Mouse (Mus musculus) heart, embryonic 10.5 days (tissue): Measurements from ENCODE around the gene Emx1. TPM values are rescaled to one million over a fixed set of nuclear protein-coding genes. Genes with fewer than 3 reads are reported as not detected.
A peak's percentile ranks its signal among the peaks of the same experiment; 100 is the strongest.

ENCODE experiments used
- DNase-seq: peaks from one replicate; pipeline ENCODE4 v3.0.0-alpha.2; 2017; ENCODE audit warnings: low spot score
- H3K27ac ChIP-seq: fragments of 300-500 bp; sonication (generic); 2 replicates; pipeline ENCODE4 v1.5.1; 2016; ENCODE audit warnings: mild to moderate bottlenecking
- H3K27me3 ChIP-seq: fragments of 300-500 bp; sonication (generic); 2 replicates; pipeline ENCODE4 v1.6.1; 2016; ENCODE audit warnings: mild to moderate bottlenecking; ENCODE audit not compliant: poor library complexity, insufficient read depth, severe bottlenecking
- H3K36me3 ChIP-seq: fragments of 300-500 bp; sonication (generic); 2 replicates; pipeline ENCODE4 v1.6.1; 2016; ENCODE audit warnings: mild to moderate bottlenecking, moderate library complexity
- H3K4me1 ChIP-seq: fragments of 300-500 bp; sonication (generic); 2 replicates; pipeline ENCODE4 v1.6.1; 2016; ENCODE audit warnings: mild to moderate bottlenecking
- H3K4me3 ChIP-seq: fragments of 300-500 bp; sonication (generic); 2 replicates; pipeline ENCODE4 v1.5.1; 2016; ENCODE audit warnings: mild to moderate bottlenecking, moderate library complexity
- H3K9me3 ChIP-seq: fragments of 300-500 bp; sonication (generic); 2 replicates; pipeline ENCODE4 v1.6.1; 2016; ENCODE audit warnings: mild to moderate bottlenecking, moderate library complexity
- WGBS: fragments of 180-500 bp; shearing (Covaris S2); methylation state at CpG from one replicate; pipeline ENCODE4 v1.1.7; 2016; 5-methylcytosine and 5-hydroxymethylcytosine counted together
- polyA plus RNA-seq: library from polyadenylated mRNA; unstranded; fragments of >200 nt; fragmentation: Nextera tagmentation; extraction: Ambion mirVana; gene quantifications from 2 replicates; pipeline ENCODE4 v1.2.1, GENCODE M21; 2016

The Emx1 gene
- polyA plus RNA-seq, 1 experiment from 2014 or later: 0.85 TPM

- Histone ChIP-seq H3K4me3 (peak overlapping the region; percentile 18; the same call in 1 of the 2 replicates), H3K27ac (no peak overlapping the region), H3K4me1 (peaks cover 25% of the 10 kb centered on the region), H3K9me3 (no peaks in the 10 kb centered on the region), H3K36me3 (no peaks in the 10 kb centered on the region), H3K27me3 (peaks cover 97% of the 10 kb centered on the region)
- 4% methylated on average over 29 of the region's 29 CpGs for WGBS
- no peak for DNase-seq
Observed at GRCm38 (mm10) chr6:85193381-85194318, 6.4 kb downstream of the Emx1 start.

GRCm38 (mm10) chr6:85197951-85198350, 10.7 kb downstream of the Emx1 start:
- Histone ChIP-seq H3K4me1 (peaks cover 11% of the 10 kb centered on the region), H3K27ac (no peak overlapping the region), H3K27me3 (peaks cover 91% of the 10 kb centered on the region), H3K9me3 (no peaks in the 10 kb centered on the region), H3K36me3 (no peaks in the 10 kb centered on the region), H3K4me3 (no peak overlapping the region)
- no peak for DNase-seq
- WGBS: 42% methylated on average over 2 of the region's 2 CpGs

GRCm38 (mm10) chr6:85206182-85206938, 19.1 kb downstream of the Emx1 start:
- Histone ChIP-seq H3K4me3 (no peak overlapping the region), H3K27ac (no peak overlapping the region), H3K9me3 (no peaks in the 10 kb centered on the region), H3K36me3 (no peaks in the 10 kb centered on the region), H3K4me1 (peaks cover 26% of the 10 kb centered on the region), H3K27me3 (peaks cover 74% of the 10 kb centered on the region)
- 24% methylated on average over 16 of the region's 16 CpGs for WGBS
- no peak for DNase-seq

GRCm38 (mm10) chr6:85206939-85207285, 19.7 kb downstream of the Emx1 start:
- no peak for DNase-seq
- Histone ChIP-seq H3K27ac (no peak overlapping the region), H3K27me3 (peaks cover 69% of the 10 kb centered on the region), H3K9me3 (no peaks in the 10 kb centered on the region), H3K4me3 (no peak overlapping the region), H3K4me1 (peaks cover 26% of the 10 kb centered on the region), H3K36me3 (no peaks in the 10 kb centered on the region)
- WGBS: 44% methylated on average over 15 of the region's 15 CpGs

- Histone ChIP-seq H3K4me3 (no peak overlapping the region), H3K27me3 (peaks cover 65% of the 10 kb centered on the region)
Observed at GRCm38 (mm10) chr6:85207345-85207744, 20.1 kb downstream of the Emx1 start.

GRCm38 (mm10) chr6:85209226-85209967, 22.2 kb downstream of the Emx1 start:
- H3K4me1 ChIP-seq: peaks cover 26% of the 10 kb centered on the region
- H3K9me3 ChIP-seq: no peaks in the 10 kb centered on the region
- H3K4me3 ChIP-seq: no peak overlapping the region
- no peak overlapping the region for H3K27ac ChIP-seq
- DNase-seq: no peak
- peaks cover 50% of the 10 kb centered on the region for H3K27me3 ChIP-seq
- WGBS: 73% methylated on average over 9 of the region's 9 CpGs
- no peaks in the 10 kb centered on the region for H3K36me3 ChIP-seq

More at GRCm38 (mm10) chr6:85207345-85207744, 20.1 kb downstream of the Emx1 start:
- H3K27ac ChIP-seq: no peak overlapping the region
- no peak for DNase-seq
- H3K4me1 ChIP-seq: peaks cover 26% of the 10 kb centered on the region
- no peaks in the 10 kb centered on the region for H3K9me3 ChIP-seq
- H3K36me3 ChIP-seq: no peaks in the 10 kb centered on the region
- 73% methylated on average over 5 of the region's 5 CpGs for WGBS

- Histone ChIP-seq H3K27ac (no peak overlapping the region), H3K4me3 (no peak overlapping the region), H3K4me1 (peaks cover 26% of the 10 kb centered on the region), H3K36me3 (no peaks in the 10 kb centered on the region), H3K9me3 (no peaks in the 10 kb centered on the region), H3K27me3 (peaks cover 41% of the 10 kb centered on the region)
- WGBS: 17% methylated on average over 1 of the region's 1 CpGs
- no peak for DNase-seq
Observed at GRCm38 (mm10) chr6:85210686-85211085, 23.4 kb downstream of the Emx1 start.

GRCm38 (mm10) chr6:85218251-85218650, 31.0 kb downstream of the Emx1 start:
- peaks cover 19% of the 10 kb centered on the region for H3K27me3 ChIP-seq
- H3K27ac ChIP-seq: no peak overlapping the region
- 79% methylated on average over 4 of the region's 4 CpGs for WGBS
- no peak overlapping the region for H3K4me3 ChIP-seq
- no peak for DNase-seq
- no peaks in the 10 kb centered on the region for H3K9me3 ChIP-seq
- H3K4me1 ChIP-seq: peaks cover 32% of the 10 kb centered on the region
- no peaks in the 10 kb centered on the region for H3K36me3 ChIP-seq

GRCm38 (mm10) chr6:85218684-85219445, 31.6 kb downstream of the Emx1 start:
- H3K27me3 ChIP-seq: peaks cover 25% of the 10 kb centered on the region
- no peaks in the 10 kb centered on the region for H3K9me3 ChIP-seq
- DNase-seq: no peak
- peaks cover 38% of the 10 kb centered on the region for H3K4me1 ChIP-seq
- 55% methylated on average over 5 of the region's 5 CpGs for WGBS
- H3K36me3 ChIP-seq: no peaks in the 10 kb centered on the region
- 0 out of 2 replicates have a peak overlapping the region, but pooled peaks have one; percentile 52 for H3K27ac ChIP-seq
- no peak overlapping the region for H3K4me3 ChIP-seq

- Histone ChIP-seq H3K36me3 (no peaks in the 10 kb centered on the region), H3K4me1 (peaks cover 41% of the 10 kb centered on the region), H3K27me3 (peaks cover 25% of the 10 kb centered on the region), H3K9me3 (no peaks in the 10 kb centered on the region), H3K27ac (peak overlapping the region; percentile 52; the same call in 1 of the 2 replicates), H3K4me3 (no peak overlapping the region)
- 91% methylated on average over 11 of the region's 11 CpGs for WGBS
- DNase-seq: no peak
Observed at GRCm38 (mm10) chr6:85219706-85220105, 32.5 kb downstream of the Emx1 start.

- no peaks in the 10 kb centered on the region for H3K9me3 ChIP-seq
- peaks cover 29% of the 10 kb centered on the region for H3K27me3 ChIP-seq
- H3K4me1 ChIP-seq: peaks cover 41% of the 10 kb centered on the region
- no peak for DNase-seq
- H3K27ac ChIP-seq: no peak overlapping the region; the same call in 1 of the 2 replicates
- WGBS: 53% methylated on average over 4 of the region's 4 CpGs
- H3K36me3 ChIP-seq: no peaks in the 10 kb centered on the region
- no peak overlapping the region for H3K4me3 ChIP-seq
Observed at GRCm38 (mm10) chr6:85220917-85221316, 33.7 kb downstream of the Emx1 start.

- no peaks in the 10 kb centered on the region for H3K36me3 ChIP-seq
- no peak overlapping the region for H3K27ac ChIP-seq
- DNase-seq: no peak
- H3K27me3 ChIP-seq: peaks cover 26% of the 10 kb centered on the region; the same call in 1 of the 2 replicates
- WGBS: 78% methylated on average over 10 of the region's 10 CpGs
- H3K4me1 ChIP-seq: peaks cover 41% of the 10 kb centered on the region
- no peak overlapping the region for H3K4me3 ChIP-seq
- no peaks in the 10 kb centered on the region for H3K9me3 ChIP-seq
Observed at GRCm38 (mm10) chr6:85222551-85222950, 35.3 kb downstream of the Emx1 start.
